In genomic region chr3:57664682-57665081, GRCm38 (mm10) we compare ENCODE assay signal across 31 mouse cellular contexts. TPM values are rescaled to one million over a fixed set of nuclear protein-coding genes. Genes with fewer than 3 reads are reported as not detected.
A peak's percentile ranks its signal among the peaks of the same experiment; 100 is the strongest.
DNase-seq lines count a peak whose midpoint lies in the region; ATAC-seq and TF ChIP-seq lines count a peak whose summit lies in the region.
"Had no signal": no experiment of that assay in that cellular context is flagged by ENCODE, and none has a peak within 500 bp of the region (broad histone marks: within the 10 kb centered on the region; RNA-seq: fewer than 3 reads in every experiment).

No protein-coding gene starts in this region.

- no peaks in the 10 kb centered on the region for H3K4me1 ChIP-seq in kidney, postnatal 0 days (replicated peaks; ENCODE audit: insufficient read depth, low read length)
- no peaks in the 10 kb centered on the region for H3K4me1 ChIP-seq in lung, postnatal 0 days (ENCODE audit: insufficient read depth, low read depth, low read length)
- H3K4me1 ChIP-seq: embryonic facial prominence, embryonic 12.5 days; embryonic facial prominence, embryonic 15.5 days; heart, embryonic 10.5 days; hindbrain, embryonic 12.5 days had no signal

- H3K4me3 ChIP-seq in kidney, postnatal 0 days (replicated peaks; ENCODE audit: low read depth, low read length) = no peak overlapping the region
- no peak overlapping the region for H3K4me3 ChIP-seq in lung, postnatal 0 days (ENCODE audit: low read depth, low read length)
- H3K4me3 ChIP-seq: embryonic facial prominence, embryonic 12.5 days; embryonic facial prominence, embryonic 15.5 days; heart, embryonic 10.5 days; hindbrain, embryonic 12.5 days; hindbrain, embryonic 15.5 days had no signal

- ATAC-seq in kidney, postnatal 0 days (replicated peaks; ENCODE audit: low FRiP score, low read depth) = 0 out of 2 replicates have a peak, but pooled peaks have one; percentile 40
- 0 out of 2 replicates have a peak, but pooled peaks have one; percentile 44 for ATAC-seq in lung, postnatal 0 days

- 76% methylated on average over 10 of the region's 10 CpGs for WGBS in kidney, postnatal 0 days
- 48% methylated on average over 10 of the region's 10 CpGs for WGBS in lung, postnatal 0 days

- no peaks in the 10 kb centered on the region for H3K36me3 ChIP-seq in kidney, postnatal 0 days (ENCODE audit: insufficient read depth, low read length)
- H3K36me3 ChIP-seq in lung, postnatal 0 days (ENCODE audit: insufficient read depth, low read length) = no peaks in the 10 kb centered on the region
- H3K36me3 ChIP-seq: embryonic facial prominence, embryonic 12.5 days; embryonic facial prominence, embryonic 15.5 days; heart, embryonic 10.5 days; hindbrain, embryonic 12.5 days; hindbrain, embryonic 15.5 days had no signal

- H3K27me3 ChIP-seq in kidney, postnatal 0 days (ENCODE audit: insufficient read depth, low read length) = no peaks in the 10 kb centered on the region
- no peaks in the 10 kb centered on the region for H3K27me3 ChIP-seq in lung, postnatal 0 days (replicated peaks; ENCODE audit: insufficient read depth, low read length)
- H3K27me3 ChIP-seq: embryonic facial prominence, embryonic 12.5 days; embryonic facial prominence, embryonic 15.5 days; hindbrain, embryonic 12.5 days; hindbrain, embryonic 15.5 days had no signal

- TF ChIP-seq CTCF in kidney, postnatal 0 days (IDR thresholded peaks at IDR 0.05; ENCODE audit: low read depth) = no peak
- TF ChIP-seq CTCF in lung, postnatal 0 days (IDR thresholded peaks at IDR 0.05) = no peak

- no peak overlapping the region for H3K27ac ChIP-seq in kidney, postnatal 0 days
- no peak overlapping the region for H3K27ac ChIP-seq in lung, postnatal 0 days (ENCODE audit: low read length)
- H3K27ac ChIP-seq: embryonic facial prominence, embryonic 12.5 days; embryonic facial prominence, embryonic 15.5 days; heart, embryonic 10.5 days; hindbrain, embryonic 12.5 days; hindbrain, embryonic 15.5 days had no signal

- no peak overlapping the region for H3K4me2 ChIP-seq in kidney, postnatal 0 days (ENCODE audit: low read length)
- H3K4me2 ChIP-seq in lung, postnatal 0 days (replicated peaks; ENCODE audit: low read depth, low read length) = peak overlapping the region; percentile 27; the same call in 1 of the 2 replicates
- H3K4me2 ChIP-seq: embryonic facial prominence, embryonic 12.5 days; embryonic facial prominence, embryonic 15.5 days; hindbrain, embryonic 12.5 days; hindbrain, embryonic 15.5 days had no signal

- TF ChIP-seq EP300 in lung, postnatal 0 days (IDR thresholded peaks at IDR 0.05) = no peak

- no peaks in the 10 kb centered on the region for H3K9me3 ChIP-seq in kidney, postnatal 0 days (replicated peaks; ENCODE audit: low read length)
- no peaks in the 10 kb centered on the region for H3K9me3 ChIP-seq in lung, postnatal 0 days (ENCODE audit: low read length)
- H3K9me3 ChIP-seq: embryonic facial prominence, embryonic 12.5 days; embryonic facial prominence, embryonic 15.5 days; heart, embryonic 10.5 days; hindbrain, embryonic 12.5 days; hindbrain, embryonic 15.5 days had no signal

- H3K9ac ChIP-seq in kidney, postnatal 0 days (ENCODE audit: low read depth, low read length) = no peak overlapping the region
- H3K9ac ChIP-seq in lung, postnatal 0 days (replicated peaks; ENCODE audit: low read depth) = no peak overlapping the region
- H3K9ac ChIP-seq: embryonic facial prominence, embryonic 12.5 days; embryonic facial prominence, embryonic 15.5 days; hindbrain, embryonic 12.5 days; hindbrain, embryonic 15.5 days had no signal

- DNase-seq in heart, adult 11 months = peak; percentile 62
- no peak for DNase-seq in heart, adult 18-20 months
- DNase-seq in kidney, postnatal 0 days (ENCODE audit: low spot score) = no peak
- DNase-seq in kidney, postnatal 14 days = no peak
- no peak for DNase-seq in lung, postnatal 0 days (ENCODE audit: low spot score)
- no peak for DNase-seq in lung, postnatal 36 days
- DNase-seq in R1 (ENCODE audit: low read depth, low spot score) = peak; percentile 28
- no peak for DNase-seq in frontal cortex, postnatal 14 days (ENCODE audit: low spot score in 2 of 2)
- DNase-seq: adrenal gland, postnatal 10 days; adrenal gland, postnatal 36 days; cerebellum, adult 11 months; cerebellum, adult 2 months; cerebellum, postnatal 25 days; gastrocnemius, postnatal 10 days; gastrocnemius, postnatal 36 days had no signal

RNA-seq across cellular contexts. Expression of gene Commd2, which starts 13.2 kb away (rescaled TPM):
- total RNA-seq in heart, adult 18-20 months (2021) = 10 to 100 TPM; 14.3 to 16.9 TPM
- polyA plus RNA-seq in kidney, postnatal 0 days (2015; fragmentation: Nextera tagmentation; extraction: Ambion mirVana) = 92.6 and 94.3 TPM in 2 replicates
- 104 and 116 TPM in 2 replicates for polyA plus RNA-seq in lung, postnatal 0 days (2015; fragmentation: Nextera tagmentation; extraction: Ambion mirVana)

RNA-seq across cellular contexts. Expression of gene Ankub1, which starts 27.9 kb away (rescaled TPM):
- total RNA-seq in heart, adult 18-20 months (2021) = not detected
- 0.06 TPM in 1 of 2 replicates, not detected in the other for polyA plus RNA-seq in kidney, postnatal 0 days (2015; fragmentation: Nextera tagmentation; extraction: Ambion mirVana)
- polyA plus RNA-seq in lung, postnatal 0 days (2015; fragmentation: Nextera tagmentation; extraction: Ambion mirVana) = 0.25 and 0.32 TPM in 2 replicates
- total RNA-seq: adrenal gland, adult 18-20 months; adrenal gland, postnatal 10 days; adrenal gland, postnatal 36 days; common myeloid progenitor, adult 5-6 weeks; gastrocnemius, adult 18-20 months; gastrocnemius, postnatal 10 days; gastrocnemius, postnatal 36 days; granulocyte monocyte progenitor cell, adult 5-6 weeks; heart, postnatal 25 days; hematopoietic stem cell, adult 5-6 weeks; MEL had no signal
- polyA plus RNA-seq: forebrain, embryonic 11.5 days; heart, embryonic 10.5 days; heart, embryonic 14.5 days; heart, postnatal 0 days; intestine, embryonic 14.5 days had no signal

Comparison
In these comparisons a context has a peak if more than half of its experiments do, and no peak if none do; other contexts are left out.
1. DNase-seq: peak in heart, adult 11 months (single experiment) and R1 (single experiment); none in heart, adult 18-20 months (0 of 2), kidney, postnatal 0 days (single experiment), kidney, postnatal 14 days (single experiment), lung, postnatal 0 days (single experiment), lung, postnatal 36 days (single experiment) and frontal cortex, postnatal 14 days (0 of 2).